Mouse (Mus musculus): ENCODE measurements around the gene Hibadh. TPM values are rescaled to one million over a fixed set of nuclear protein-coding genes. Genes with fewer than 3 reads are reported as not detected.

Hibadh gene
- polyA plus RNA-seq, 1 experiment from 2014 or later, result 80.1 TPM

GRCm38 (mm10) chr6:52586564-52586963, 53.6 kb downstream of the Hibadh start:
- DNase-seq (ENCODE audit: low spot score), result no peak
- no peak overlapping the region for H3K27ac ChIP-seq (replicated peaks)
- H3K4me3 ChIP-seq, result no peak overlapping the region
- no peaks in the 10 kb centered on the region for H3K27me3 ChIP-seq (replicated peaks; ENCODE audit: low read depth, poor library complexity, severe bottlenecking)
- H3K4me1 ChIP-seq, result peaks cover 7% of the 10 kb centered on the region; the same call in 1 of the 2 replicates
- H3K36me3 ChIP-seq (replicated peaks), result peaks cover 12% of the 10 kb centered on the region; the same call in 1 of the 2 replicates
- no peaks in the 10 kb centered on the region for H3K9me3 ChIP-seq

DNA sequence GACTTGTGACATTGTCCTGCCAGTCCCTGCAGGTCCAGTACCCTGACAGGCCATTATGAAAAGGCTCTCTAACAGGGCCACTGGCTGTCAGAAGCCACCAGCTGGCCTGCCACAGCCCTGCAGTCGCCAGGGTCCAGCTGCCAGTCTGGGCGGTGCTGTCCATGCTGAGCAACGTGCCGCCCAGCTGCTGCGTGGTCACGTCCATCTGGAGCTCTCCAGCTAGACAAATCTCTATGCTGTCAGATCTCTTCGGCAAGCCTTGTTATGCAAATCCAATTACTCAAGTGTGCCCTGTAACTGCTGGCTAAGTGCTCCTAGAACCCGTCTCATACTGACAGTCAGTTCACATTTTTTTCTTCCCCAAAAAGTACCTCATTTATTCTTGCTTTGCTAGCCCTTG, 55.8 kb downstream of the Hibadh start:
- Histone ChIP-seq H3K27ac (replicated peaks) (no peak overlapping the region), H3K9me3 (no peaks in the 10 kb centered on the region), H3K4me1 (peaks cover 7% of the 10 kb centered on the region; the same call in 1 of the 2 replicates), H3K27me3 (replicated peaks; ENCODE audit: low read depth, poor library complexity, severe bottlenecking) (no peaks in the 10 kb centered on the region), H3K36me3 (replicated peaks) (peaks cover 12% of the 10 kb centered on the region; the same call in 1 of the 2 replicates), H3K4me3 (no peak overlapping the region)
- DNase-seq (ENCODE audit: low spot score), result peak; percentile 49
- 35% methylated on average over 8 of the region's 8 CpGs for whole genome bisulfite sequencing

DNA sequence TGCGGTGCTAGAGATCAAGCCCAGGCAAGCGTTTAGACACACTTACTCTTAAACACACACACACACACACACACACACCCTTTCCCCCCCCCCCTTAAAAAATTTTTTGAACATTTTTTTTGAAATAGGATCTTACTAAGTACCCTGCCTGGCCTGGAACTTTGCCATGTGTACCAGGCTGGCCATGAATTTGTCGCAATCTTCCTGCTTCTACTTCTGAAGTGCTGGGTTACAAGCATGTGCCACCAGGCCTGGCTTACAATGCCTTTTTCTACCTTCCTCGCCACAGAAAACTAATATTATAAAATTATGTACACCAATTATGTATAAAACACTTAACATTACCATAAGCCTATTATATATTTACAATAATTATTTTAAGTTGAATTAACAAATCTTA, 59.1 kb downstream of the Hibadh start:
- Histone ChIP-seq H3K27ac (replicated peaks) (no peak overlapping the region), H3K9me3 (no peaks in the 10 kb centered on the region), H3K27me3 (replicated peaks; ENCODE audit: low read depth, poor library complexity, severe bottlenecking) (no peaks in the 10 kb centered on the region), H3K36me3 (replicated peaks) (no peaks in the 10 kb centered on the region), H3K4me3 (no peak overlapping the region), H3K4me1 (peaks cover 10% of the 10 kb centered on the region)
- 89% methylated on average over 4 of the region's 4 CpGs for WGBS
- DNase-seq (ENCODE audit: low spot score), result no peak

DNA sequence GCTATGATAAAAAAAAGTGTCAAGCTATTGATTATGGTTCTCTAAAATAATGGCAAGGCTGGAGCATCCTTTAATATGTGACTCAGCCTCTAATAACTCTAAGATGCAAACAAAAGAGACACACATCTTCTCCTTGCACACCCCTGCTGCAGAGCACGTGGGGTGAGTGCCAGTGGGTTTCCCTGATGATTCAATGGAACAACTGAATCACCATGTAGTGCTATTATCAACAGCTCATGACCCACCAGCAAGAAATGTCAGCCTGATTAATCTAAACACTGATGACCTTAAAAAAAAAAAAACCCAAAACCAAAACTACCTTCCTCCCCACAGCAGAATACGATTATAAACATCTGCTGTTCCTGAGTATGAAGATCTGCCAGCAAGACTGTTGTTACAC, 61.9 kb downstream of the Hibadh start:
- no peak overlapping the region for H3K4me3 ChIP-seq
- WGBS, result 76% methylated on average over 2 of the region's 2 CpGs
- H3K9me3 ChIP-seq, result no peaks in the 10 kb centered on the region
- H3K27me3 ChIP-seq (replicated peaks; ENCODE audit: low read depth, poor library complexity, severe bottlenecking), result no peaks in the 10 kb centered on the region
- no peak for DNase-seq (ENCODE audit: low spot score)
- H3K27ac ChIP-seq (replicated peaks), result no peak overlapping the region
- H3K4me1 ChIP-seq, result peaks cover 4% of the 10 kb centered on the region; the same call in 1 of the 2 replicates
- H3K36me3 ChIP-seq (replicated peaks), result no peaks in the 10 kb centered on the region

- Histone ChIP-seq H3K4me3 (no peak overlapping the region), H3K36me3 (replicated peaks) (peaks cover 6% of the 10 kb centered on the region; the same call in 1 of the 2 replicates), H3K27me3 (replicated peaks; ENCODE audit: low read depth, poor library complexity, severe bottlenecking) (no peaks in the 10 kb centered on the region), H3K9me3 (no peaks in the 10 kb centered on the region), H3K4me1 (peaks cover 4% of the 10 kb centered on the region; the same call in 1 of the 2 replicates), H3K27ac (replicated peaks) (no peak overlapping the region)
- DNase-seq (ENCODE audit: low spot score), result no peak
- 36% methylated on average over 4 of the region's 4 CpGs for WGBS
Measured at GRCm38 (mm10) chr6:52577270-52577669, 62.9 kb downstream of the Hibadh start.

DNA sequence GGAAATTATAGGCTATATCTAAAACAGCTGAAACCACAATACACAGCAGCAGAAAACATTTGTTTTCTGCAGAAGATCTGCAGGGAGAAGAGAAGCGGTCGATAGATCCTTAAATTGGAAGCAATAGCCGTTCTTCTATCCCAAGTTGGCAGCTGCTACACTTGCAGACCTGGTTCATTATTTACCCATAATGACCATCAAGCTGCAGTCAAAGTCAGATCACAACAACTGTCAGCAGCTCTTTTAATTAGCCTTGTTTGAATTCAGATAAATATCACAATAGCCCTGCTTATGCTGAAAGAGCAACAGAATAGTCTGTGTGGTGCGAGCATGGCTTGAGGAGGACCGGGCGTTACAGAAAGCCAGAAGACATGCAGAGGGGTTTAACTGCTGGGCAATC, 71.5 kb downstream of the Hibadh start:
- Histone ChIP-seq H3K27me3 (replicated peaks; ENCODE audit: low read depth, poor library complexity, severe bottlenecking) (no peaks in the 10 kb centered on the region), H3K27ac (replicated peaks) (no peak overlapping the region), H3K36me3 (replicated peaks) (peaks cover 6% of the 10 kb centered on the region; the same call in 1 of the 2 replicates), H3K4me3 (no peak overlapping the region), H3K4me1 (no peaks in the 10 kb centered on the region), H3K9me3 (no peaks in the 10 kb centered on the region)
- no peak for DNase-seq (ENCODE audit: low spot score)
- WGBS, result 89% methylated on average over 6 of the region's 6 CpGs

DNA sequence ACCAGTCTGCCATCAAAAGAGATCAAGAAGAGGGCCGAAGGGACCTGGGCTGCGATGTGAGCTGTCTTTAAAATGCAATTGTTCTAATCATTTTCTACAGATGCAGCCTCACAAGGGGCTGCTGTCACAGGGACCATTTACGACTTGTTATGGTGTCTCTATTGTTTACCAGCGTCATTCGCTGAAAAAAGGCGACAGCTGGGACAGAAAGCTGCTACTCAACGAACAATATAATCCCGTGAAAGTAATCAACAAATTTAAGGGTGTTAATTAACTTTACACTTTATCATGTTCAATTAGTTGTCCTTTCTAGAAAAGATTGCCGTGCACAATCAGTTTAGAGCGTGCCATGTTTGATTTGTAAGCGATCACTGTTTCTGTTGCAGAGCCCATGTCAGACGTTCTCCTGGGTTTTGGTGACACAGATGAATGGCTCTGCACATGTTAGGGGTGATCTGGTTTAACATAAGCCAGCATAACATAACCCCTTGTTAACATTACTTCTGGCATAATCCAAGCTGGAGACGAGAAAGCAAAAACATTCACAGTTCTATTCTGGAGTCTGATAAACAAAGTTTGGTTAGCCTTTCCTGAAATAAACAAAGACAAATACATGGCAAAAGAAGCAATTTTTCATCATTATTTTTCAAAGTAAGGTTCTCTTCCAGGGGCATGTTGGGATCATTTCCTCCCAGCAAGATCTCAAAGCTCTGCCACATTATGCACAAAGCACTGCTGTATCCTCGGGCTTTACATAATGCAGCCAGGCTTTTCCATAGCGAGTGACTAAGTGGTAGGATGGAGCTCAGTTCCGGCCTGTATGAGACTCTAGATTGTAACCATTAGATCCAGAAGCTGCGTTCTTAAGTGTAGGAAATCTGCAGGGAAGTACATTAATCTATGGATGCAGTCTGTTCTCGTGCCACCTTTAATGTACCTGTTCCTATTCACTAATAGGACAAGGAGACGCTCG, 72.6 kb downstream of the Hibadh start:
- 77% methylated on average over 20 of the region's 20 CpGs for WGBS
- Histone ChIP-seq H3K4me3 (no peak overlapping the region), H3K9me3 (no peaks in the 10 kb centered on the region), H3K27ac (replicated peaks) (no peak overlapping the region), H3K27me3 (replicated peaks; ENCODE audit: low read depth, poor library complexity, severe bottlenecking) (no peaks in the 10 kb centered on the region), H3K4me1 (no peaks in the 10 kb centered on the region), H3K36me3 (replicated peaks) (peaks cover 3% of the 10 kb centered on the region; the same call in 1 of the 2 replicates)
- no peak for DNase-seq (ENCODE audit: low spot score)

DNA sequence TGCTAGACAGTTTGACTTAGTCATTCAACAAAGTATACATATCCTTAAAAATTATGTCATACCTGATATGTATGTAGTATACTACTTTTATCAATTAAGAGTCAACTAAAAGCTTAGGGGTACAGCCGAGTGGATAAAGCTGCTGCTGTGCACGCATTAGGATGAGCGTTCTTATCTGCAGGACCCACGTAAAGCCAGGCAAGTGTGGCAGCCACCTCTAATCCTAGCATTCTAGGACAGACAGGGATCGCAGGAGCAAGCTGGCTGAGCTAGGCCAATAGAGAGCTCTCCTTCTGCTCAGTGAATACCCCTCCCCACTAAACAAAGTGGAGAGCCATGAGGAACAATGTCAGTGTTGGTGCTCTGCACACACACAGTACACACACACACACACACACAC, 75.0 kb downstream of the Hibadh start:
- Histone ChIP-seq H3K27ac (replicated peaks) (no peak overlapping the region), H3K27me3 (replicated peaks; ENCODE audit: low read depth, poor library complexity, severe bottlenecking) (no peaks in the 10 kb centered on the region), H3K36me3 (replicated peaks) (no peaks in the 10 kb centered on the region), H3K4me3 (no peak overlapping the region), H3K4me1 (no peaks in the 10 kb centered on the region), H3K9me3 (no peaks in the 10 kb centered on the region)
- whole genome bisulfite sequencing, result 87% methylated on average over 5 of the region's 5 CpGs
- DNase-seq (ENCODE audit: low spot score), result no peak

DNA sequence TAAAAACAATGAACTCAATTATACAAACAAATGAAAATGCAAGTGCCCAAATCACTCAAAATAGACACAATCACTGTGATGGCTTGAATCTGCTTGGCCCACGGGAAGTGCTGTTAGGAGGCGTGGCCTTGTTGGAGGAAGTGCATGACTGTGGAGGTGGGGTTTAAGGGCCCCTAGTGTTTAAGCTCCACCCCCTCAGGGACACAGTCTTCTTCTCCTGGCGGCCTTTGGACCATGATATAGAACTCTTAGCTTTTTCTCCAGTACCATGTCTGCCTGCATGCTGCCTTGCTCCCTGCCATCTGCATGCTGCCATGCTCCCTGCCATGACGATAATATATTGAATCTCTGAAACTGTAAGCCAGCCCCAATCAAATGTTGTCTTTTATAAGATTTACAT, 77.2 kb downstream of the Hibadh start:
- H3K27me3 ChIP-seq (replicated peaks; ENCODE audit: low read depth, poor library complexity, severe bottlenecking), result no peaks in the 10 kb centered on the region
- no peaks in the 10 kb centered on the region for H3K36me3 ChIP-seq (replicated peaks)
- no peak overlapping the region for H3K4me3 ChIP-seq
- no peak for DNase-seq (ENCODE audit: low spot score)
- no peak overlapping the region for H3K27ac ChIP-seq (replicated peaks)
- no peaks in the 10 kb centered on the region for H3K9me3 ChIP-seq
- H3K4me1 ChIP-seq, result no peaks in the 10 kb centered on the region
- 91% methylated on average over 4 of the region's 4 CpGs for WGBS

GRCm38 (mm10) chr6:52559041-52559440, 81.1 kb downstream of the Hibadh start:
- H3K36me3 ChIP-seq (replicated peaks), result no peaks in the 10 kb centered on the region
- H3K27ac ChIP-seq (replicated peaks), result no peak overlapping the region
- no peak overlapping the region for H3K4me3 ChIP-seq
- no peaks in the 10 kb centered on the region for H3K4me1 ChIP-seq
- 87% methylated on average over 3 of the region's 3 CpGs for WGBS
- DNase-seq (ENCODE audit: low spot score), result no peak
- H3K27me3 ChIP-seq (replicated peaks; ENCODE audit: low read depth, poor library complexity, severe bottlenecking), result no peaks in the 10 kb centered on the region
- no peaks in the 10 kb centered on the region for H3K9me3 ChIP-seq

DNA sequence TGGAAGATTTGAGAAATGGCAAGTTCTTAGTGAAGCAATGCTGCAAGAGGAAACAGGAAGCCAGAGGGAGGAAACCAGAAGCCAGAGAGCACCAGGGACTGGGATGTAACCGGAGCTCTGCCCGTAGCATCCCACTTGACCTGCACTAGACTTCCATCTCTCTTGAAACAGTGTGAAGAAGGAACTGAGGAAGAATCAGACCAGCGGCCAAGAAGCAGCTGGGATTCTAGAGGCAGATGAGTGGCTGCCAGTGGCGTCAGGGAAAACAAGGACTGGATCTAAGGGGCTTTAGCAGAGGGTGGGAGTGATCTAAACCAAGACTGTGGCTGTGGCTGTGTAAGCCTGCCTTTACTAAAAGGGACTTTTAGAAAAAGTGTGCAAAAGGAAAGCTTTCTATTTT, 95.8 kb downstream of the Hibadh start:
- no peaks in the 10 kb centered on the region for H3K9me3 ChIP-seq
- no peak for DNase-seq (ENCODE audit: low spot score)
- H3K4me3 ChIP-seq, result no peak overlapping the region
- H3K4me1 ChIP-seq, result peaks cover 10% of the 10 kb centered on the region
- 61% methylated on average over 4 of the region's 4 CpGs for WGBS
- no peak overlapping the region for H3K27ac ChIP-seq (replicated peaks)
- H3K36me3 ChIP-seq (replicated peaks), result peaks cover 39% of the 10 kb centered on the region
- H3K27me3 ChIP-seq (replicated peaks; ENCODE audit: low read depth, poor library complexity, severe bottlenecking), result no peaks in the 10 kb centered on the region

- H3K9me3 ChIP-seq, result peaks cover under 1% of the 10 kb centered on the region; the same call in 1 of the 2 replicates
- H3K36me3 ChIP-seq (replicated peaks), result peaks cover 37% of the 10 kb centered on the region
- H3K4me1 ChIP-seq, result peaks cover 10% of the 10 kb centered on the region
Measured at GRCm38 (mm10) chr6:52542464-52542863, 97.7 kb downstream of the Hibadh start.

DNA sequence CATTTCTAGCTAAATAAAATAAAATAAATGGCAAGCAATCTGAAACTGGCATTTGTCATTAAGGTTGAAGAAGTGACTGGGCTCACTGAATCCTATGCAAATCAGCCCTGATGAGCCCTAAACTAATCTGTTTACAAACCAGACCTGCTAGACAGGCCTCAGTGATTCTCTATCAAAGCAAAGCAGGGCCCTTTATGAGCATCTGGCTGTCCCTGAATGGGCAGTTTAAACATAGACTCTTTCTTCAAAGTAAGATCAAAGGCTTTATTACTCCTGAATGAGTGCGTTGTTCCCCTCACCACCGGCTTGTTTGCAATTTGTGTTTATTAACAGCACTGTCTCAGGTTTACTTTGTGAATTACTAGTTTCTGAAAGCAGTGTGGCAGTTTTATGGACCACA, 100.3 kb downstream of the Hibadh start:
- Histone ChIP-seq H3K4me3 (no peak overlapping the region), H3K27me3 (replicated peaks; ENCODE audit: low read depth, poor library complexity, severe bottlenecking) (no peaks in the 10 kb centered on the region), H3K36me3 (replicated peaks) (peaks cover 22% of the 10 kb centered on the region), H3K4me1 (peaks cover 10% of the 10 kb centered on the region), H3K27ac (replicated peaks) (no peak overlapping the region), H3K9me3 (peaks cover 11% of the 10 kb centered on the region)
- DNase-seq (ENCODE audit: low spot score), result no peak
- 29% methylated on average over 2 of the region's 2 CpGs for WGBS

More at GRCm38 (mm10) chr6:52542464-52542863, 97.7 kb downstream of the Hibadh start:
- DNase-seq (ENCODE audit: low spot score), result no peak
- Histone ChIP-seq H3K4me3 (no peak overlapping the region), H3K27ac (replicated peaks) (no peak overlapping the region), H3K27me3 (replicated peaks; ENCODE audit: low read depth, poor library complexity, severe bottlenecking) (no peaks in the 10 kb centered on the region)
- WGBS, result 89% methylated on average over 5 of the region's 5 CpGs
